Mouse (Mus musculus) thymus, postnatal 0 days (tissue): ENCODE data around the gene Nr1d1. TPM values are rescaled to one million over a fixed set of nuclear protein-coding genes. Genes with fewer than 3 reads are reported as not detected.

Experiments
- DNase-seq: peaks from one replicate; pipeline ENCODE4 v3.0.0-alpha.2; 2015; ENCODE audit warnings: low spot score
- polyA plus RNA-seq: library from polyadenylated mRNA; unstranded; fragments of >200 nt; fragmentation: Nextera tagmentation; extraction: Ambion mirVana; gene quantifications from 2 replicates; pipeline ENCODE4 v1.2.1, GENCODE M21; 2015

Nr1d1 gene
- polyA plus RNA-seq, 1 experiment from 2014 or later, result 3.0 TPM

DNA sequence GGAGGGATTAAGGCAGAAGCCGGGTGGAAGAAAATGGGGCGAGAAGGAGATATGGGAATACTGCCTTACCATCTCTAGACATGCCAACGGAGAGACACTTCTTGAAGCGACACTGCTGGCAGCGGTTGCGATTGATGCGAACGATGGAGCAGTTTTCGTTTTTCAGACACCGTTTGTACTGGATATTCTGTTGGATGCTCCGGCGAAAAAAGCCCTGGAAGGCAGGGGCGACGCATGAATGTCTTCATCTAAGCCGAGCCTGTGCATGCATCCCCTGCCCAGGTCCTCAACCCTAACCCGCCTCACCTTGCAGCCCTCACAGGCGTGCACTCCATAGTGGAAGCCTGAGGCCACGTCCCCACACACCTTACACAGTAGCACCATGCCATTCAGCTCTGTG lies 4.0 kb downstream of the Nr1d1 start:
- DNase-seq, result no peak

DNA sequence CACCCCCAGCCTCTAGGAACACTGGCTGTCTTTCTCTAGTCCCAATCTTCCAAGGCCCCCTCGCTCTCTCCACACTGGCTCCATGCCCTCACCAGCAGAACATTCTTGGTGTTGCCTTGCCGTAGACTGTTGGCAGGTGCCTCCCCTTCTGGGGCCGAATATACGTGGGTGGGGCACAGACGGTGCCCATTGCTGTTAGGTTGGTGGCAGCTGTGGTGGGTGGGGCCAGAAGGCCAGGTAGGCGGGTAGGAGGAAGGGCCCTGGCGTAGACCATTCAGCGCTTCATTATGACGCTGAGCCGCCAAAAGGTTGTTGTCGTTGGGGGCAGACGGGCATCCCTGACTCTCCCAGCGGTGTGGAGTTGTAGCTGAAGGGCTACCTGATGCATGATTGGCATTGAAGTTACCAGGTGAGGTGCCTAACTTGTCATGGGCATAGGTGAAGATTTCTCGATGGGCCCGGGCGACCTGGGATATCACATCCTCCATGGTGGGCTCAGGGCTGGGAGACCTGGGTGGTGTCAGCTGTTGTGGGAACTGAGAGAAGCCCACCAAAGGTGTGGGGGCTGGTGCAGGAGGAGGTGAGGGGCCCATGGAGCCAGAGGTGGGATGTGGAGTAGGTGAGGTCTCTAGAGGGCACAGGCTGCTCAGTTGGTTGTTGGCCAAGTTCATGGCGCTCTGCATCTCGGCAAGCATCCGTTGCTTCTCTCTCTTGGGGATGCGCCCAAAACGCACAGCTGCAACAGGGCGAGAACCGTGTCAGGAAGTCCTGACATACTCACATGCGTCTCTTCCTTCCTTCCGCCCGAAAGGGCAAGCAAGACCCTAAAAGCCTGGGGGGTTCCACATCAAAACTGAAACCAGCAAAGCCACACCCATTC lies 4.8 kb downstream of the Nr1d1 start:
- peak; percentile 52 for DNase-seq

DNA sequence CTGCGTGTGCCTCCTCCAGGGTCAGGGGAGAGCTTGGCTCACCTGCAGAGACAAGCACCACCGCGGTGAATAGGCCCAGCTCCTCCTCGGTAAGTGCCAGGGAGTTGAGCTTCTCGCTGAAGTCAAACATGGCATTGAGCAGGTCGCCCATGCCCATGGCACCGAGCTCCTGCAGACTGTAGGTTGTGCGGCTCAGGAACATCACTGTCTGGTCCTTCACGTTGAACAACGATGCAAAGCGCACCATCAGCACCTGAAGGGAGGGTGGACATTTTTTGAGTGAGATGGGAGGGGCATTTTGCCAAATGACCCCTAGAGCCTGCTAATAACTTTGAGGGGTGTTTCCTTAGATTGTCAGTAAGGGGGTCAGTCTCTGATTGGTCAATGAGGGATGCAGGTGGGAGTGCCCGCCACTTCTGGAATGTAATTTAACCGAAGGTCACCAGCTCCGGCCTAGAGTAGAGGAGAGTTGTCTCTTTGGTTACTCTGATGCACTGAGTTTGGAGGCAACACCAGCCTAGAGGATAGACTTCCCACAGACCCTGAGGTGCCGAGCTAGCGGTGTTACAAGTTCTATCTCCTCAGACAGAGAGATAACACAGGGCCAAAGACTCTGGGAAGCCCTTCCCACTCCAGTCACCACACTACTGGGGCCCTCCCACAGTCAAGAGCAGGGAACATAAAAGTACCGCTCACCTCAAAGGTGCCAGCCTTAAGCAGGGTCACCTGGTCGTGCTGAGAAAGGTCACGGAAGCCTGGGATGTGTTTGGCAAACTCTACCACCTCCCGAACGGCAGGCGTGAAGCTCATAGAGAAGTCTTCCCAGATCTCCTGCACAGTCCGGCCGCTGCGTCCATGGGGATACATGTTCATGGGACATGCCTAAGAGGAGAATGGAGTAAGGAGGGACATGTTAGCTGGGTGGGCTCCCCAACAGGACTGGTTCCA lies 5.9 kb downstream of the Nr1d1 start:
- no peak for DNase-seq

DNA sequence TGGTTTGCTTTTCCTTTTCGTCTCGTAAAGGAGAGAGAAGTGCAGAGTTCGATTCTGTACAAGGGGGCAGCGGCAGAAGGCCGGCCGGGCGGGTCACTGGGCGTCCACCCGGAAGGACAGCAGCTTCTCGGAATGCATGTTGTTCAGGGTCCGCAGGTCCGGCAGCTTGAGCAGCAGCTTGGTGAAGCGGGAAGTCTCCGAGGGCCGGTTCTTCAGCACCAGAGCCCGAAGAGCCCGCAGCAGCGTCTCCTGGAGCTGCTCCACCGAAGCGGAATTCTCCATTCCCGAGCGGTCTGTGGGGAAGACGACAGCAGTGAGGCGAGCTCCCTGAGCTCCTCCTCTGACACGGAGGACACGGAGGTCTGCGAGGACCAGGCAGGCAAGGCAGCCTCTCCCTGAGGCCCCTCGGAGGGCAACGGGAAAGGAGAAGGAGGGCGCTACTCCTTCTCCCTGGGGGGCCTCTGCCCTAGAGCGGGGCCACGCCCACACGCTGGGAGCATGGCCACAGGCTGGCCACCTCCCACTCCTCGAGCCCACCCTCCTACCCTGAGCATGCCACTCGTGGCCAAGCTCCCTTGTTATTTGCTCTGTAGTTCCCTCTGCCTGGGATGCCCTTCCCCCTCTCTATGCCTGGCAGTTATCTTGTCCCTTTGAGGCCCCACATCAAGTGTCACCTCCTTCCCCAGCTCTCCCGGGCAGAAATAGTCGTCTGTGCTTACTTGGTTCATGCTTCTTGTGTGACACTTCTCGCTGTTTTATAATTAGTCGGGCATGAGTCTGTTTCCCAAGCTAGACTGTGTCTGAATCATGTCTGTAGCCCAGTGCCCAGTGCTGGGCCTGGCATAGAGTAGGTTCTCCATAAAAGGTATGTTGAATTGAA lies 6.8 kb downstream of the Nr1d1 start:
- DNase-seq, result peak; percentile 12

DNA sequence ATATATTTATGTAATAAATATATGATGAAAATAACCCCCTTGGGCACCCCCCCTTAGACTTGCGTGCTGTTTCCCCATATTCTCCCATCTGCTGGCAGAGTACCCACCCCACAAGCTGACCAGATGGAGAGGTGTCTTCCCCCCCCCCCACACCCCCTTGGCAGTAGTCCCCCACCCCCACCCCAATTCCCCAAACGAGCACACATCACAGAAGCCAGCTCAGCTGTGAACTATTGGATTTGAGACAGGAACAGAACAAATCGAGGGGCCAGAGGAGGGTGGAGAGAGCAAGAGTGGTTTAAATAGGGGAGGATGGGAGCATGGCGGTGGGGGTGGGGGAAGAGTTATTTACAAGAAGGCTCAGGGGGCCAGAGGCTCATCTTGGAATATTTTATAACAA lies 7.4 kb downstream of the Nr1d1 start:
- no peak for DNase-seq

DNA sequence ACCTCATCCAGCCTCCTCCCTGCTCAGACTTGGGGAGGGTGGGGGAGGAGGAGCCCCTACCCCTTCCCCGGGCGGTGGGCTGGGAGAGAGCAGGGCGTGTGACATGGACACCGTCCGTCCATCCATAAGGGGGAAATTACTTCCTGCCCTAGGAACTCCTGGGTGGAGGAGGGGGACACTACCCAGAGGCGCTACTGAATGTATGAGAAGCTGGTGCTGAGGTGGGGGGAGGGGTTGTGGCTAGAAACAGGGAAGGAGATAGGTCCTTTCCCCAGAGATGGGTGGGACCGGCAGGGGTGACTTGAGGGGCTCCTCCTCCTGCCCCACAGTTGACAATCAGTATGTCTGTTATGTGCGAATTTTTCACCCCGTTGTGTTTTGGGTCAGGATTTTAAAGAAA lies 7.9 kb downstream of the Nr1d1 start:
- peak; percentile 80 for DNase-seq

DNA sequence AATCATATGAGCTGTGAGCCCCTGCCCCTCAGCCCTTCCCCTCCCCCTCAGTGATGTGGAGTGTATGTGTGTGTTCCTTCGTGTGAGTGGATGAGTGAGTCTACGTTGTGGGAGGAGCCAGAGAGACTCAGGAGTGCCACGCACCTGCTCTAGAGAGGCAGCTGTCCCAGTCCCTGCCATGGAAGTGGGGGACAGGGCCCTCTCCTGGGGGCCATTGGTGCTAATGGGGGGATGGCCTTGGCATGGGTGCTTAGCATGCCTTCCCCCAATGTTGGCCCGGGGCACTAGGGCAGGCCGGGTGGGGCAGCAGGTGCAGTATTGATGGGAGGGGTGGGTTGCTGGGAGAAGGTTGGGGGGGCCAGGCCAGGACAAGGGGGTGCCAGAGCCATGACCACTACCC lies 8.3 kb downstream of the Nr1d1 start:
- DNase-seq, result peak; percentile 23

DNA sequence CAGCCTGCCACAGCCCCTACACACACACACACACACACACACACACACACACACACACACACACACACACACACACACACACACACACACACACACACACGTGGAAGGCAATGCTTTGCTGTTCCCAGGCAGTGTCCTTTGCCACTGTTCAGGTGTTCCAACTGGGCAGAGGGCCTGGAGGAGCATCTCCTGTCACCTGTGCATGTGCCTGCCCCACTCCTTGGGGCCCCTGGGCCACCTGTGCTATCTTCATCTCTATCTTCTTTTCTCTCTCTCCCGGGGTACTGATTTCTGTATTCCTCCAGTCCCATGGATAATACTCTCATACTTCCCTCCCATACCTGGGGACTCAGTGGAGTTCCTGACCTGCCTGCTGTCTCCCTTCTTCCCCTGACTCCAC lies 8.8 kb downstream of the Nr1d1 start:
- no peak for DNase-seq

DNA sequence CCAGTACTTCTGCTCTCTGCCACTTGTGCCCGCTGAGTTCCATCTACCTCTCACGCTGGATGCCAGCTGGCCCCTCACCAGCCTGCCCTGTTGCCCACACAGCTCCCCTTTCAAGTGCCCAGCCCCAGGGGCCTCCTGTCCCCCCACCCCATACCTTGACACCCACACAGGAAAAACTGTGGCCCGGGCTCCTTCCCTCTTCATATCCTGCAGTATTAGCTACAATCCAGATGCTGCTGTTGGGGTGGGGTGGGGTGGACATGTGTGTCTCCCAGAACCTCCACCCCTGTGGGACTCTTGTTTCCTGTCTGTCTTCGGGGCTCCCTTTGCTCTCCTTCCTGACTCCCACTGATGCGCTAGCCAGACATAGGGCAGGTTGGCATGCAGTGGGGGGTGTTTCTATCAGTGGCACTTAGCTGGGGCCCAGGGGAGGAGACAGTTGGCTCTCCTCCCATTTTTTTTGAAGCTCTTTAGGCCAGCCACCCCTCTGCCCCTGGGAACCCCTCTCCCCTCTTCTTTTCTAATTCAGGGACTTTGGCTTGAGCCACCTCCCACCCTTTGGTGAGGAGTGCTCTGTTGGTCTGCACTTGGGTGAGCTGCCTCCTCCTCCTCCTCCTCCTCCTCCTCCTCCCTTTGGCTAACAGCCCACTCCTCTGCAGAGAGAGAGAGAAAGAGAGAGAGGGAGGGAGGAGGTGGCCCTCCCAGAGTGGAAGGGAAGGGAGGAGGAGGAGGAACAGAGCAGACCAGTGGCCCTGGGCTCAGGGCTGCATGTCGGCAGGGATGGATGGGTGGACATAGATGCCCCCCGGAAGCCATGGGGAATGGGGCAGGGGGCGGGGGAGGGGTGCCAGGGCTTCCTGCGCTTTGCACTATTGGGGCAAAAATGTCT lies 9.5 kb downstream of the Nr1d1 start:
- peak; percentile 15 for DNase-seq

DNA sequence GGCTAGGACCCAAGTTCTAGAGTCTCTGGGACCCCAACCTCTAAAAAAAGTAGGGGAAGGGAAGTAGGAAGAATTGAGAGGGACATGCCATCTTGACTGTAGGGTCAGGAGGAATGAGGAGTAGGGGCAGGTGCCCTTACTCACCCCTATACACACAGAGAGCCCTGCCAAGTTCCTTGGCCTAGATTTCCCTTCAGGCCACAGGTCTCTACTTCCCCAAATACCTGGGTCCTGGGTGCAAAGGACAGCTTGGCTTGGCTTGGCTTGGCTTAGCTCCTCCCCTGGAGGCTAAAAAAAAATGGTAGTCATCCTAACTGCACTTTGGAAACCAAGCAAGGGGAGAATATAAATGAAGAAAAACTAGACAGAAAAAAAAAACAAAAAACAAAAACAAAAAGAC lies 10.4 kb downstream of the Nr1d1 start:
- DNase-seq, result no peak

DNA sequence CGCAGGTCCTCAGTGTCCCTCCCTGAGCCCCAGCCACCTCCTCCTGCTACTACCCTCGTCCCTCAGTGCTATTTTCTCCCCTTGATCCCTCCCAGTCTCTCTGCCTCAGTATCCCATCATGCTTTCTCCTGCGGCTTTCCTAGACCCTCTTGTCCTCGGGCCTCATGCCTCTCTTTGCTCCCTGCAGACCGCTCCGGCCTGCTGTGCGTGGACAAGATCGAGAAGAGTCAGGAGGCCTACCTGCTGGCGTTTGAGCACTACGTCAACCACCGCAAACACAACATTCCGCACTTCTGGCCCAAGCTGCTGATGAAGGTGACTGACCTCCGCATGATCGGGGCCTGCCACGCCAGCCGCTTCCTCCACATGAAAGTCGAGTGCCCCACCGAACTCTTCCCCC lies 11.0 kb downstream of the Nr1d1 start:
- DNase-seq, result no peak

DNA sequence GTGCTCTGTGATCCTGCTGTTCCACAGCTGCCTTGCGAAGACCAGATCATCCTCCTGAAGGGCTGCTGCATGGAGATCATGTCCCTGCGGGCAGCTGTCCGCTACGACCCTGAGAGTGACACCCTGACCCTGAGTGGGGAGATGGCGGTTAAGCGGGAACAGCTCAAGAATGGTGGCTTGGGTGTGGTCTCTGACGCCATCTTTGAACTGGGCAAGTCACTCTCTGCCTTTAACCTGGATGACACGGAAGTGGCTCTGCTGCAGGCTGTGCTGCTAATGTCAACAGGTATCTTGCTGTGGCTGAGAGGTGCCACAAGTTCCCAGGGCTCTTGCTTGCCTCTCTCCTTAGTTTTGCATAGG lies 11.7 kb downstream of the Nr1d1 start:
- DNase-seq, result no peak

DNA sequence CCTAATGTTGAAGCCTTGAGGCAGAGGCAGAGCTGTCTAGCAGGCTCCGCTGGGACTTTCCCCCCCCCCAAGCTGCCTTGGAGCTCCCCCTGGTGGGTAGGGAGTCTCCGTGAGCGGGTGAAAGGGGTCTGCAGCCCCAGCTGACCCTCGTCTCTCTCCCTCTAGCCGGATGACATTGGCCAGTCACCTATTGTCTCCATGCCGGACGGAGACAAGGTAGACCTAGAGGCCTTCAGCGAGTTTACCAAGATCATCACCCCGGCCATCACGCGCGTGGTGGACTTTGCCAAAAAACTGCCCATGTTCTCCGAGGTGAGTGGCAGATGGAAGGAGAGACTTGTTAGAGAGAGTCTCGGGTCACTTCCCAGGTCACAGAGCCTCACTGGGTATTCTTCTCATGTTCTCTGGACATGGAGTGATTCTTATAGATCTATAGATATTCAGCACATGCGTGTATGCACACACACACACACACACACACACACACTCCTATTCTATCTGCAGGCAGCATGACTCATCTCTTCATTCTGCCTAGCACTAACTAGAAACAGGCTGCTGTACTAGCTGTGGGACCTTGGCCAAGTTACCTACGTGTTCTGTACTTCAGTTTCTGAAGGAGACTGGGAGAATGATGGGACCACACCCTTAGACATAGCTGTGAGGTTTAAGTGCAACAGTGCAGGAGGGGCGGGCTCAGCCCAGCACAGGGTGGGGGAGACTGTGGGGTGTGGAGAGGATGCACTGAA lies 12.2 kb downstream of the Nr1d1 start:
- peak; percentile 13 for DNase-seq

DNA sequence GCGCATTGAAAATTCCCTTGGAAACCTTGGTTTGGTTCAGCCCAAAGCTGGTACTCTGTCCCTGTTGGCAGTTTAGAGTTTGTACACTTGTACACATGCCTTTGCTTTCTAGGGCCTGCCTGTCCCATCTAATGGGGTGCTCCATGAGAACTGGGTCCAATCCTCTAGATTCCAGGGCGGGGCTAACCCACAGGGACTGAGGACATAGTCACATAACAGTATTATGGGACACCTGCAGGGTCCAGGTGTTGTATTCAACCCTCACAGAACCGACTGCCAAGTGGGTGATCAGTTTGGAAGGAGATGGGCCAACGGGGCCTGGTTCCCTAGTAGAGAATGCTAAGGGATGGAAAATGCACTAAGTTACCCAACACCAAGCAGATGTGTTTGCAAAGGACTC lies 13.2 kb downstream of the Nr1d1 start:
- DNase-seq, result no peak

DNA sequence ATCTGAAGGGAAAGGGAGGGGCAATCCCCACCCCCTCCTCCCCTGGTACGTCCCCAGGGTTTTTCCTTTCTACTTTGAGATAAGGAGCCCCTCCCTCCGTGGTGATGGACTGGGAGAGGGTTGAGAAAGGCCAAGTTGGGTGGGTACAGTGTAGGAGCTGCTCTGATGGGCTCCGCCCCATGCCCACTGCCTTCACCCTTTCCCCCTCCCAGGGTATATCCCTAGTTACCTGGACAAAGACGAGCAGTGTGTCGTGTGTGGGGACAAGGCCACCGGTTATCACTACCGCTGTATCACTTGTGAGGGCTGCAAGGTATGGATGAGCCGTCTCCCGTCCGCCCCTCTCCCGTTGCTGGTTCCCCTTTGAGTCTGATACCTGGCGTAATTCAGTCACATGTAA lies 18.4 kb downstream of the Nr1d1 start:
- no peak for DNase-seq

DNA sequence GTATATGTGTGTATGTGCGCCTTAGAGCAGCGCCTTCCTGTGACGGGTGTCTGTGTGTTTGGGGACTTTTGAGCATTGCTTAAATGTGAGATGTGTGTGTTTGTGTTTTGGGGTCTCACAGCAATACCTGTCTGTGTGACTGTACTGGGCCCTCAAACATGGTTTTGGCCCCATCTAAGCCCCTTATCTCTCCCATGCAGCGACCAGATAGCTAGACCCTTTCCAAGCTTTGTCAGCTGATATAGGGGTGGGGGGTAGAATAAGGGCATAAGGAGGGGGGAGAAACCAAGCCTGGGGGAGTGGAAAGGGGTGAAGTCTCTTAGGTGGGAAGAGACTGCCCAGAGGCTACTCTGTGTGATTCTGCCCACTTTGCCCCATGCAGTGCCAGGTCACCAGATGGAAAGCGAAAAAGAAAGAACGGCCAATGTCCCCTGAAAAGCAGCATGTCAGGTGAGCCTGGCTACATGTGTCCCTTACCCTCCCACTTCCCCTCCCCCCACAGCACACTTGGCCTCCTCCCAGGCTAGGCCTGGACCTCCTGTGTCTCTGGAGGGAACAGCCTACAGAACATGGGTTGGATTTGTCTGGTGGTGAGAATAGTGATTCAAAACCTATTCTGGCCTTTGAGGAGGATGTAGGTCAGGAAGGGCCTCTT lies 19.3 kb downstream of the Nr1d1 start:
- no peak for DNase-seq

DNA sequence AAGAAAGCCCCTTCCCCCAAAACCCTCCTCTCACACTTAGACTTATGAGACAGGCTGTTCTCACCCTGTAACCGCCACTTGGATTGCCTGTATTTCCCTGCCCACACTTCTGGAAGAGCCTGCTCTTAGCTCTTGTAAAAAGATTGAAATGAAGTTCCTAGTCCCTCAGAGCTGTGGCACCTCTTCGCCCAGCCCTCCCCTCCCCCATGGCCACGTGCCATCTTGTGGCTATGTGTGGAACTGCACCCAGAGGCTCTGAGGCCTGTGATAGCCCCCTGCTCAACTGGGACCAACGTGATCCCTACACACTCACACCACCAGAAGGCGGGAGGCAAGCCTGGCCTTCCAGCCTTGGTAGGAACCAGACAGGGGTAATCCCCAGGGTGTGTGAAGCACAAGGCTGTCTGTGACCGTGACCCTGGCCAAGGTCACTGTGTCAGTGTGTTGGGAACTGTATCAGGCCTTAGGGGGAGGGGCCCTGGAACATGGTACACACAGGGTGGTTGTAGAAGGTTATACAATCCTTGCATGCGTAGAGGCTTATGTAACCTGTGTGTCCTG lies 20.4 kb downstream of the Nr1d1 start:
- DNase-seq, result peak; percentile 83

DNA sequence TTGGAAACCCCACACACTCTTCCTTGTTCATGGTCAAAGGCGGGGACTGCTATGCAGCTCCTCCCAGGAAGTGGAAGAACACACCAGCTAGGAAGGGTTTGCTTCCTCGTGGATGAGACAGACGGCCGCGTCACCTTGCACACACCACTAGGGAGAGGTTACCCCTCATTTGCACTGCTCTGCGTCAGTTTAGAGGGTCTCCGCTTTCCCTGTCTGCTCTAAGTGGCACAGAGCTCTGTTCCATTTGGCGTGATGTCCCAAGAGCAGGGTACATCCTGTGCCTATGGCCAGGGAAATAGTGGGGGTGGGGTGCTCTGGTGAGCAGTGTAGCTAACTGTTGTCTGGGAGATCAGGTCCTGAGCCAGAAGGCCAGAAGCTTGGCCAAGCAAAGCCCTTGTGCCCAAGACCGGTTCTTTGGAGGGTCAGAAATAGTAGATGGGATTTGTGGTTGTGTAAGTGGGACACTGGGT lies 20.9 kb downstream of the Nr1d1 start:
- peak; percentile 4 for DNase-seq

DNA sequence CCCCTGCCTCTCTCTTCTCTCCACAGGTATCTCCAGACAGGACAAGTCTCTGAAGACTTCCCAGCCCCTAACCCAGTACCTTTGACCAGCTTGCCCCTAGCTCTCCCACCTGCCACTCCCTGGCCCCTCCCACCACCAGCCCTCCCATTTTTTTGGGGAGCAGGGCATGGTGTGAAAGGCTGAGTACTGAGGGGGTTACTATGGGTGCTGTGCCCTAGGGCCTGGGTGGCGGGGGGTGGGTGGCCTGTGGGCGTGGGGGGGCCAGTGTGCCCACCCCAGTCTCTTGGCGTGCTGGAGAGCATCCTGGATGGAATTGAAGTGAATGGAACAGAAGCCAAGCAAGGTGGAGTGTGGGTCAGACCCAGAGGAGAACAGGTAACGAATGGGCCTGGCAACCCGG lies 21.9 kb downstream of the Nr1d1 start:
- no peak for DNase-seq
